Mouse (Mus musculus) megakaryocyte, embryonic 14.5 days (primary cell): ENCODE results near the gene Urad.

Experiments used
- FLI1 ChIP-seq: IDR thresholded peaks from 2 replicates; pipeline ENCODE4 v1.6.1; 2012; ENCODE audit warnings: low read length, inconsistent platforms, mixed read lengths
- GATA1 ChIP-seq: IDR thresholded peaks from 3 replicates; pipeline ENCODE4 v1.6.1; 2012; ENCODE audit warnings: mixed read lengths, low read length, inconsistent platforms, borderline replicate concordance

GRCm38 (mm10) chr5:147270673-147271655 lies 51.3 kb downstream of the Urad start:
- TF ChIP-seq GATA1 (no peak), FLI1 (no peak)
